Mouse (Mus musculus): ENCODE measurements at regions not wholly inside any gene's neighbourhood (a gene's known extent, or its start where the extent isn't known, plus 50 kb on each side); places are given as distances from the start of the nearest gene placed in this dataset.
A peak's percentile ranks its signal among the peaks of the same experiment; 100 is the strongest.

DNA sequence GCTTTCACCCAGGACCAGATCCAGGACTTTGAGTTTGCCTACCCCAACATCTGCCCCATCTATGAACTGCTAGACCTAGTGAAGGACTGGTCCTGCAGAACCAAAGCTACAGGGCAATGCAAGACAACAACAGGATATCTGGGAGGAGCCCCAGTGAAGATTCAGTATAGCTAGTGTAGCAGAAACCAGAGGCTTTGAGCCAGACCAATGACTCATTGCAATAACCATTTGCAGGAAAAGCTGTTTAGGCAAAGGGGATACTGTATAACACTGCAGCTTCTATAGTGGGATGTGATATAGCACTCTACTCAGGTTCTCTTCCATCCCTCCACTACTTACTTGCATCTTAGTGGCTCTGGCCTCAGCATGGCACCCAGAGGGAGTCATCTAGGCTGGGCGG lies 123.8 kb upstream of the Egln3 start:
- no peak overlapping the region for H3K9ac ChIP-seq
- WGBS, result 63% methylated on average over 1 of the region's 1 CpGs
- no peak overlapping the region for H3K27ac ChIP-seq (replicated peaks)
- H3K4me3 ChIP-seq, result no peak overlapping the region
- ATAC-seq (ENCODE audit: low read depth), result no peak
- H3K36me3 ChIP-seq, result no peaks in the 10 kb centered on the region
- H3K9me3 ChIP-seq, result no peaks in the 10 kb centered on the region
- H3K27me3 ChIP-seq, result no peaks in the 10 kb centered on the region
- no peak overlapping the region for H3K4me2 ChIP-seq
- no peaks in the 10 kb centered on the region for H3K4me1 ChIP-seq (replicated peaks)

DNA sequence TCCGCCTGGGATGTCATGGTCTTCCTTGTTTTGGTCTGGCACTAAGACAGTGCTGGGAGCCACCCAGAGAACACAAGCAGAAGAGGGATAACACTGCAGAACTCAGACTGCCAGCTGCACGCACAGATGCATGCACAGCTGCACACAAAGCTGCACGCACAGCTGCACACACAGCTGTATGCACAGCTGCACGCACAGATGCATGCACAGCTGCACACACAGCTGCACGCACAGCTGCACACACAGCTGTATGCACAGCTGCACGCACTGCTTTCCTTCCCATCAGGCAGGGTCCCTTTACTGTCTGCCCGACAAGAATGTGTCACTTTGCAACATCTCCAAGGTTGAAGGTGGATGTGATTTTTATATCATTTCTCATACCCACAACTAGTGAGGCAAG lies 122.9 kb upstream of the Egln3 start:
- H3K9ac ChIP-seq, result no peak overlapping the region
- WGBS, result 83% methylated on average over 7 of the region's 7 CpGs
- no peaks in the 10 kb centered on the region for H3K9me3 ChIP-seq
- no peak overlapping the region for H3K4me3 ChIP-seq
- no peaks in the 10 kb centered on the region for H3K27me3 ChIP-seq
- H3K36me3 ChIP-seq, result no peaks in the 10 kb centered on the region
- no peaks in the 10 kb centered on the region for H3K4me1 ChIP-seq (replicated peaks)
- no peak overlapping the region for H3K27ac ChIP-seq (replicated peaks)
- H3K4me2 ChIP-seq, result no peak overlapping the region
- no peak for ATAC-seq (ENCODE audit: low read depth)

DNA sequence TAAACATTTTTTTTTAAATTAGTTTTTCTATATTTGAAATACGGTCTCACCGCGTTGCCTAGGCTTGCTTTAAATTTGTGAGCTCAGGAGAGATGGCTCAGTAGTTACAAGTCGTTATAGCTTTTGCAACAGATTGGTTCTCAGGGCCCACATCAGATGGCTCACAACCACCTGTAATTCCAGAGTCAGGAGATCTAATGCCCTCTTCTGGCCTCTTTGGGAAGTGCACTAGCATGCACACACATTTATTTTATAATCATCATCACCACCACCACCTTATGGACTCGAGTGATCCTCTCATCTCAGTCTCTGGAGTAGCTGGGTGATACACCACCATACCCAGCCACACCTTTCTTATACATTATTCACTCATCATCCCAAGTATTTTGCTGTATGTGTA lies 116.9 kb upstream of the Egln3 start:
- no peak overlapping the region for H3K4me2 ChIP-seq
- H3K27me3 ChIP-seq, result peaks cover 12% of the 10 kb centered on the region
- no peak for ATAC-seq (ENCODE audit: low read depth)
- H3K4me3 ChIP-seq, result no peak overlapping the region
- no peaks in the 10 kb centered on the region for H3K9me3 ChIP-seq
- H3K36me3 ChIP-seq, result no peaks in the 10 kb centered on the region
- no peak overlapping the region for H3K27ac ChIP-seq (replicated peaks)
- H3K4me1 ChIP-seq (replicated peaks), result peaks cover 6% of the 10 kb centered on the region
- no peak overlapping the region for H3K9ac ChIP-seq
- WGBS, result 95% methylated on average over 5 of the region's 5 CpGs

DNA sequence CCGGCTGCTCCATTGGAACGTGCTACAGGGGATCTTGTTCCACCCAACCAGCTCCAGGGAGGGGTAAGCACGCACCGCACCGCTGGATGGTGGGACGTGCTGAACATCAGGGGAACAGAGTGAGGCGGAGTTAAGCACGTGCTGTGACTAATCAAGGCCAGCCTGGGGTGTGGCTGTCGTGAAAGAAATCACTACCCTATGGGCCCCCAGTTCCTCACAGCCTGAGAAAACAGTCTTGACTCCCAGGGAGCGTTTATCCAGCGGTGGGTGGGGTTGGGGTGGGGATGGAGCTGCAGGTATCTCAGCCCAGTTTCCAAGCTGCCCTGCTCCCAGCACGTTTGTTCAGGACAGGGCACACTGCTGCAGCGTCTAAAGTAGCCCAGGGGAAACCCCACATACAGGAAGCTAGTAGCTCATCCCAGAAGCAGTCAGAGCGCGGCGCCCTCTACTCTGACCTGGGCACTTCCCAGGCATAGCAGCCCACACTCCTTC lies 113.4 kb upstream of the Egln3 start:
- Histone ChIP-seq H3K4me2 (peak overlapping the region; percentile 43), H3K9me3 (no peaks in the 10 kb centered on the region), H3K27me3 (peaks cover 28% of the 10 kb centered on the region), H3K4me3 (no peak overlapping the region), H3K27ac (replicated peaks) (no peak overlapping the region), H3K9ac (0 out of 2 replicates have a peak overlapping the region, but pooled peaks have one; percentile 43), H3K36me3 (no peaks in the 10 kb centered on the region), H3K4me1 (replicated peaks) (peaks cover 21% of the 10 kb centered on the region)
- 2% methylated on average over 16 of the region's 16 CpGs for WGBS
- ATAC-seq (ENCODE audit: low read depth), result peak; percentile 34; the same call in 1 of the 2 replicates

DNA sequence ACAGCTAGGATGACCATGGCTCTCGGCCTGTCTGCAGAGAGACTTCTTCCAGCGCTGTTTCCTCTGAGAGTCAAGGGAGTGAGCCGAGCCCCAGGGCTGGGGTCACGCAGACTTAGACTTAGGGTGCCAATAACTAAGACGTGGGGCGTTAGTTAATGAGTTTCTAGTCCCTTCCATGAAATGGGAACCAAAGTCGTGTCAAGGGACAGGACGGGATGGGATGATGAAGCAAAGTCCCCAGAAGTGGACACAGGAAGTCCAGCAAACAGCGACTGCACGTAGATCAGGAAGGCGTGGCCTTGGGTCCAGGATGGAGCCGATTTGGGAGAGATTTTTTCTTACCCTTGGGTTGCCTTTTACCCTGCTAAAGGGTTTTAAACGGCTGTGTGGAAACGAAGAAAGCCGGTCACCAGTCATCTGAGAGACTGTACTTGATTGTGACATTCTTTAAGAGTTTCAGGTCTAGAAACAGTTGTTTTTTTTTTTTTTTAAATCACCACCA lies 112.5 kb upstream of the Egln3 start:
- Histone ChIP-seq H3K4me1 (replicated peaks) (peaks cover 21% of the 10 kb centered on the region), H3K9me3 (no peaks in the 10 kb centered on the region), H3K4me3 (no peak overlapping the region), H3K27me3 (peaks cover 28% of the 10 kb centered on the region), H3K36me3 (no peaks in the 10 kb centered on the region), H3K9ac (no peak overlapping the region), H3K27ac (replicated peaks) (no peak overlapping the region), H3K4me2 (no peak overlapping the region)
- no peak for ATAC-seq (ENCODE audit: low read depth)
- WGBS, result 62% methylated on average over 15 of the region's 15 CpGs

DNA sequence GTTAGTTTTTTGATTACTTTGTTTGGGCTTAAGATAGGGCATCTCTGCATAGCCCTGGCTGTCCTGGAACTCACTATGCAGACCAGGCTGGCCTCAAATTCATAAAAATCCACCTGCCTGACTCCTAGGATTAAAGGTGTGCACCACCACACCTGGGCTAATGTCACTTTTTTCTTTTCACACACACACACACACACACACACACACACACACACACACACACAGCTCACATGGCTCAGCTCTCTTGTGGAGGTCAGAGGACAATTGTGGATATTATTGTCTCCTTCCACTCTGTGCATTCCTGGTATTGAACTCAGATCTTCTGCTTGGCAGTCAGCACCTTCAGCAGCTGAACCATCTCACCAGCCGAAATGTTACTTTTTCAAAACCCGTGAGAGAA lies 110.5 kb upstream of the Egln3 start:
- Histone ChIP-seq H3K4me2 (no peak overlapping the region), H3K9ac (no peak overlapping the region), H3K27me3 (peaks cover 28% of the 10 kb centered on the region), H3K36me3 (no peaks in the 10 kb centered on the region), H3K4me1 (replicated peaks) (peaks cover 21% of the 10 kb centered on the region), H3K9me3 (no peaks in the 10 kb centered on the region), H3K4me3 (no peak overlapping the region), H3K27ac (replicated peaks) (no peak overlapping the region)
- 75% methylated on average over 2 of the region's 2 CpGs for WGBS
- no peak for ATAC-seq (ENCODE audit: low read depth)

DNA sequence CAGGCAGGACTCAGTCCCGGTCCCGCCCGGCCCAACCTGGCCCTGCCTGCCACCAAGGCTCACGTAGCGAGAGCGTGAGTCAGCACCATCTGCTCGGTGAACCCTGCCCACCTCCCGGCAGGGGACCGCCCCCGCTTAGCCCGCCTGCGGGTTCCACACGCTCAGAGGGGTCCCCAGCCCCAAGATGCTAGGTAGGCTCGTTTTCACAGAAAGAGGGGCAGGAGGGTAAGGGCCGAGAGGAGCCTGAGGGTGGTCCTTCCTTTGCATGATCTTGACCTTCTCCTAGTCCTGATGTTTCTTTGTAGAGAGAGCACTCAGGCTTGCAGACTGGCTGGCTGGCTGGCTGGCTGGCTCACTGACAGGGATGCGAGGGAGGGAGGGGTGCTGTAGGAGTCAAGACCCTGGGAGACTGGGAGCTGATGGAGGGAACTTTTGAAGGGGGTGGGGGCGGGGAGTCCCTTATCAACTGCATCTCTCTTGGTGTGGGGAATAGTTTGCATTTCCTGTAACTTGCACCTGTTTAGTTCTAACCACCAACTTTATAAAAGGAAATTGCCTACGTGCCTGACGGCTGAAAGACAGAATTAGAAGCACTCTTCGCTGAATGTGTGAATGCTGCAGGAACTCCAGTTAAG lies 109.7 kb upstream of the Egln3 start:
- H3K4me2 ChIP-seq, result peak overlapping the region; percentile 72
- under 1% methylated on average over 20 of the region's 20 CpGs for WGBS
- peak; percentile 84 for ATAC-seq (ENCODE audit: low read depth)

DNA sequence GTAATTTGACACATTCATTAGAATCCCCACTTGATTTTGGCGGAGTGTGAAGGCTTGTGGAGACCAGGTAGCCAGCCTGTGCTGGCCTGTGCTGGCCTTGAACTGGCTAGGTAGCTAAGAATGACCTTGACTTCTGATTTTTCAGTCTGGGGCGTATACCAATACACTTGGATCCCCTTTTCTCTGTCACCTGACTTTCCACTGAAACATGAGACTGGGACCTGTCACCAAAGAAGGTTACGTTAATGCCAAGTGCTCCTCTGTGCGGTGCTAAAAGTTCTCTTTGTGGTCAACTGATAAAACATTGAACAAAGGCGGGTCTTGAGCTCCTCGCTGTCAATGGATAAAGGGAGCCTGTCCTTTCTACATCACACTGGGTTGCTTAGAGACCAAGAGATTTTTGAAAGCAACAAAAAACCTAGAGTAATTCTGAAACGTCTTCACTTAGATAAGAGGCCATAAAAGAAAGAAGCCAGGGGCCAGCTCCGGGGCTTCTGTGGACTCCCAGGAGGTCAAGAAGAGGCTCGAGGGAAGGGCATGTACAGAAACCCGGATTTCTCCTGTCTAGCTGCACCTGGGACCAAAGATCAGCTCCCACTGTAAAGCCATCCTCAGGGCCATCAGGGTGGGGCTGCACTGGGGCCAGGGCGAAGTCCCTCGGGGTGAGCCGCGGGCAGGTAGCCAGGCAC lies 109.0 kb upstream of the Egln3 start:
- Histone ChIP-seq H3K9me3 (no peaks in the 10 kb centered on the region), H3K36me3 (no peaks in the 10 kb centered on the region), H3K27ac (replicated peaks) (no peak overlapping the region), H3K4me1 (replicated peaks) (peaks cover 21% of the 10 kb centered on the region), H3K27me3 (peaks cover 28% of the 10 kb centered on the region), H3K9ac (peak overlapping the region; percentile 64), H3K4me3 (peak overlapping the region; percentile 28), H3K4me2 (peak overlapping the region; percentile 72)
- ATAC-seq (ENCODE audit: low read depth), result no peak; the same call in 1 of the 2 replicates
- WGBS, result 13% methylated on average over 14 of the region's 14 CpGs

More for the DNA sequence above, 109.7 kb upstream of the Egln3 start:
- H3K9ac ChIP-seq, result peak overlapping the region; percentile 64
- H3K4me1 ChIP-seq (replicated peaks), result peaks cover 21% of the 10 kb centered on the region
- peak overlapping the region; percentile 28 for H3K4me3 ChIP-seq
- no peaks in the 10 kb centered on the region for H3K9me3 ChIP-seq
- H3K27ac ChIP-seq (replicated peaks), result no peak overlapping the region
- no peaks in the 10 kb centered on the region for H3K36me3 ChIP-seq
- H3K27me3 ChIP-seq, result peaks cover 28% of the 10 kb centered on the region

DNA sequence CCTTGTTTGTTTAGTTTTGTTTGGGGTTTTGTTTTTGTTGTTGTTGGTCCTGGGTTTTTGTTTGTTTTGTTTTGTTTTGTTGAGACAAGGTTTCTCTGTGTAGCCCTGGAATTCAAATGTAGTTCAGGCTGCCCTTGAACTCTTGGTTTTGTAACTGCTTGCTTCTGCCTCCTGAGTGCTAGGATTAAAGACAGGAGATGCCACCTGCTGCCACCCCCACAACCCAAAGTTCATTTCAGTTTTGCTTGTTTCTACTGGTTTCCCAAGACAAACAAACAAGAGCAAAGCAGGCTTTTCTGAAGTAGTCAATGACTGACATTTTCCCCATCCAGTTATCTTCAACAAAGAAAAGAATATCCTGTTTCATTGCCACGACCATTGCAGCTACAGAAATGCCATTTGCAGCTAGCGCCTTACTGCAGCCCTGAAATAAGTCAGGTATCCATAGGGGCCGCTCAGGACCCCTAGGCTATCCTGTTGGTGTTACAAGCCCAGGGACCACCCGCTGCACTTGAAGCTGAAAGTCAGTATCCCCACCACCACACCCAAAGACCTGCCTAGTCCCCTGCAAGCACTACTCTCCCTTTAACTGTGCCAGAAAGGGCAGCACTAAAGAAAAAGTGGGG lies 108.3 kb upstream of the Egln3 start:
- WGBS, result 52% methylated on average over 4 of the region's 4 CpGs
- no peaks in the 10 kb centered on the region for H3K36me3 ChIP-seq
- no peak for ATAC-seq (ENCODE audit: low read depth)
- no peak overlapping the region for H3K4me2 ChIP-seq
- no peak overlapping the region for H3K9ac ChIP-seq
- peaks cover 25% of the 10 kb centered on the region for H3K27me3 ChIP-seq
- H3K4me3 ChIP-seq, result no peak overlapping the region
- H3K9me3 ChIP-seq, result no peaks in the 10 kb centered on the region
- H3K4me1 ChIP-seq (replicated peaks), result peaks cover 17% of the 10 kb centered on the region
- no peak overlapping the region for H3K27ac ChIP-seq (replicated peaks)

DNA sequence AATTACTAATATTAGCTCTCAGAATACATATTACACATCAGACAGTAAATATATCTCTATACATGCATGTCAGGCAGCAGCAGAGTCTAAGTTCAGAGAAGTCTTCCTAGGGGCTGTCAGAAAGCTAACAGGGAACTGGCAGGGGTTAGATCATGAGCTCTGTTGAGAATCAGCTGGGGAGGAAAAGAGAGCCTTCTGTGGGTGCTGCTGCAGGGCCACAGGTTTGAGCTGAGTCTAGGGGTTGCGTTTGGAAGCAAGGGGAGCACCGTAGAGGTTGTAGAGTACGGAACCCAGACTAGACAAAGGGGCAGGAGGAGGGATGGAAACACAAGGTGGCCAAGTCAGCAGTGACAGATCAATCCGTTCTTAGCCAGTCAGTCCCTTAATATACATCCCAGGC lies 106.2 kb upstream of the Egln3 start:
- H3K9me3 ChIP-seq, result no peaks in the 10 kb centered on the region
- H3K9ac ChIP-seq, result no peak overlapping the region
- no peak for ATAC-seq (ENCODE audit: low read depth)
- H3K4me3 ChIP-seq, result no peak overlapping the region
- H3K27ac ChIP-seq (replicated peaks), result no peak overlapping the region
- H3K4me2 ChIP-seq, result no peak overlapping the region
- H3K36me3 ChIP-seq, result no peaks in the 10 kb centered on the region
- H3K27me3 ChIP-seq, result peaks cover 11% of the 10 kb centered on the region
- peaks cover 15% of the 10 kb centered on the region for H3K4me1 ChIP-seq (replicated peaks)
- 76% methylated on average over 4 of the region's 4 CpGs for WGBS

DNA sequence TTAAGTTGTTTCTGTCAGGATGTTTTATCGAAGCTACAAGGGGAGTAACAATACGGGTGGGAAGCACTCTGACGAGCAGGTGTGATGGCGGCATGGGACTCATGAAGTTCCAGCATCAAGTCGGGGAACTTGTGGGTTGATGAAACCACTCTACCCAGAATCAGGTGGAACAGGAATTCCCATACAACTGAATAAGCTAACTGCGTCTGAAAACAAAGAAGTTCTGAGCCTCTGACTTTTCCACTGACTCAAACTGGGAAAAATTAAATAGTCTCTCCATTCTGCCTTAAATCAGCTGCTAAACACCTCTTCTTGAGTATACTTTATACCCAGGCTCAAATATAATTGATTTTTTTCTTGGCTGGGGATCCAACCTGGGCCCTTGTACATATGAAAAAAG lies 105.6 kb upstream of the Egln3 start:
- Histone ChIP-seq H3K4me3 (no peak overlapping the region), H3K36me3 (no peaks in the 10 kb centered on the region), H3K9ac (no peak overlapping the region), H3K9me3 (no peaks in the 10 kb centered on the region), H3K27me3 (peaks cover 7% of the 10 kb centered on the region; the same call in 1 of the 2 replicates), H3K4me1 (replicated peaks) (peaks cover 15% of the 10 kb centered on the region), H3K4me2 (no peak overlapping the region), H3K27ac (replicated peaks) (no peak overlapping the region)
- 88% methylated on average over 6 of the region's 6 CpGs for WGBS
- no peak for ATAC-seq (ENCODE audit: low read depth)

DNA sequence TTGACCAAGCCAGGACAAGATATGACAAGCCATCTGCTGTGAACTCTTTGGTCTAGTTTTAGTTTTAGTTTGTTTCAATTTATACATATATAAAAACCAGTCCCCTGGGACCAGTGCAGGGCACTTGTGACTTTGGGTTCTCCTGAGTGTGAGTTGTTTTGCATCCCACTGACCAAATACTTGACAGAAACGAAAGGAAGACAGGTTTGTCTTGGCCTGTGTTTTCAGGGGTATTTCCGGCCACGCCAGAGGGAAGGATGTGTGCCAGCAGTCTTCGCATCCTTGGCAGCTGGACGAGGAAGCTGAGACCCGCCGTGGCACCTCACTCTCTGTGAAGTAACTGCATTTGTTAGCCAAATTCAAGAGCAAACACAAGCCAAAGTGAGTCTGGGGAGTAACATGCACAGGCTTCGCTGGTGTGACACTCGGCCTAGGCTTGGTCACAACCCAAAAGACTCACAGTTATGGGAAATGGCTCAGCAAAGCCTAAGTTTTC lies 101.5 kb upstream of the Egln3 start:
- Histone ChIP-seq H3K9ac (no peak overlapping the region), H3K36me3 (no peaks in the 10 kb centered on the region), H3K27ac (replicated peaks) (no peak overlapping the region), H3K4me2 (no peak overlapping the region), H3K9me3 (no peaks in the 10 kb centered on the region), H3K27me3 (no peaks in the 10 kb centered on the region), H3K4me3 (no peak overlapping the region), H3K4me1 (replicated peaks) (no peaks in the 10 kb centered on the region)
- 89% methylated on average over 9 of the region's 9 CpGs for WGBS
- no peak for ATAC-seq (ENCODE audit: low read depth)
